Mouse (Mus musculus) splenic B cell, adult 2 months (primary cell): ENCODE data around the gene Atg7.

Source experiments
- DNase-seq: peaks from one replicate; pipeline ENCODE4 v3.0.0-alpha.2; 2011; ENCODE audit warnings: low read depth, low spot score
- H3K27me3 ChIP-seq: 2 replicates; pipeline ENCODE4 v1.6.1; 2012; ENCODE audit warnings: mild to moderate bottlenecking, low read length, moderate library complexity, mixed read lengths; ENCODE audit not compliant: control insufficient read depth, poor library complexity, insufficient read depth, severe bottlenecking
- H3K36me3 ChIP-seq: 2 replicates; pipeline ENCODE4 v1.6.1; 2012; ENCODE audit warnings: mild to moderate bottlenecking, low read length, moderate library complexity, mixed read lengths; ENCODE audit not compliant: control insufficient read depth, poor library complexity, insufficient read depth, severe bottlenecking

The Atg7 gene

DNA sequence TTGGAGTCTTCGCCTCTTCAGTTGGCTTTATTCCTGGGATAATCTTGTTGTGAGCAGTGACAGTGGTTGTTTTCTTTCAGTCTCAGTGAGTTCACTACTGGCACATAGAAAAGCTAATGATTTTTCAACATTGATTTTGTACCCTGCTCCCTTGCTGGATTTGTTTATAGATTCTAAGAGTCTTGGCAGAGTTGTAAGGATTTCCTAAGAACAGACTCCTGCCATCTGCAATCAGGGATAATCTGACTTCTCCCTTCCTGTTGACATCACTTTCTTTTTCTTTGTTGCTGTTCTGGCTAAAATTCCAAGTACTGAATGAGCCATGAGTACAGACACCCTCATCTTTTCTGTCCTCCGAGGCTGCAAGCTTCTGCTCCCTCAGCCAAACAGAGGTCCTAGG lies 20.8 kb downstream of the Atg7 start:
- Histone ChIP-seq H3K36me3 (no peaks in the 10 kb centered on the region), H3K27me3 (no peaks in the 10 kb centered on the region)
- no peak for DNase-seq

DNA sequence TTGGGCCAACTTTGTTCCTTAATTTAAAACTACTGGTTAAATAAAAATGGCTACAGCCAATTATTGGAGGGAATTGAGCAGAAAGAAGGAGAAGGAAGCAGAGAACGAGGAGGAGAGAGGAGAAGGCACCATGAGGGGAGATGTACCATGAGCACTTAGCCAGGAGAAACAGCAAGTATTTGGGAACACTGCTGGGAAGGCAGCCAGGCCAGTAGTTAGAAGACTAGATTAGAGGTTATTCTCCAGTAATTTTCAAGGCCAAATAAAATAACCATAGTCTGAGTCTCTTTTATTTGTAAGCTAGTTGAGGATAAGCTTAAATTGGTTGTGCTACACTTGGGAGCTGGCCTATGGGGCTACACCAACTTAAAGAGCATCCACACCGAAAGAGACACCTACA lies 21.8 kb downstream of the Atg7 start:
- H3K36me3 ChIP-seq = no peaks in the 10 kb centered on the region
- H3K27me3 ChIP-seq = no peaks in the 10 kb centered on the region
- DNase-seq = no peak

DNA sequence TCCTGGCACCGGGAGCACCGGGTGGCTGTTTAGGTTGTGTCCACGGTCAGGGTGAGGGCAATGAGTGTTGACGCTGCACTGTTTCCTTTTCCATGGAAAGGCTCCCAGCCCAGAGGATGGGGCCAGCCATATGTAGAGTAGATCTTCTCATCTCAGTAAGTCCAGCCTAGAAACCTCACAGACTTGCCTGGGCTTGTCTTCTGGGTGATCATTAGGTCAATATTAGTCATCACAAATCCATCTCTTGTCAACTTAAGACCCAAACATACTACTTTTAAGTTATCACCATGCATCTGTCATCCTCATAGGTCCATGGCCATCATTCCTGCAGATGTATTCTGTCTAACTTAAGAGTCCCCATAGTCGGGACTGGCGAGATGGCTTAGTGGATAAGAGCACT lies 24.6 kb downstream of the Atg7 start:
- Histone ChIP-seq H3K36me3 (no peaks in the 10 kb centered on the region), H3K27me3 (no peaks in the 10 kb centered on the region)
- DNase-seq = no peak

DNA sequence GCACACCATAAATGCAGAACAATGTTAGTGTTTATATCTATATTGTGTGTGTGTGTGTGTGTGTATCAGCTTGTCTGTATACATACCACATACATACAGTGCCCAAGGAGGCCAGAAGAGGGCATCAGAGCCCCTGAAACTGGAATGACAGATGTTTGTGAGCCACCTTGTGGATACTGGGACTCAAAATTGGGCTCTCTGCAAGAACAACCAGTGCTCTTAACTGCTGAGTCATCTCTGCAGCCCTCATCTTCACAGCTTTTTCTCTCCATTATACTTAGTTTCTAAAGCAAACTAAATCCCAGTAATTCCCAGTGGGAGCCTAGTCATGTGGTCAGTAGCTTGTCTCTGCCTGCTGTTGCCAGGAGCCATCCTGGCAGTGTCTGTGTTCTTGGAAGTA lies 31.9 kb downstream of the Atg7 start:
- Histone ChIP-seq H3K27me3 (no peaks in the 10 kb centered on the region), H3K36me3 (peaks cover 2% of the 10 kb centered on the region; the same call in 1 of the 2 replicates)
- DNase-seq = no peak

DNA sequence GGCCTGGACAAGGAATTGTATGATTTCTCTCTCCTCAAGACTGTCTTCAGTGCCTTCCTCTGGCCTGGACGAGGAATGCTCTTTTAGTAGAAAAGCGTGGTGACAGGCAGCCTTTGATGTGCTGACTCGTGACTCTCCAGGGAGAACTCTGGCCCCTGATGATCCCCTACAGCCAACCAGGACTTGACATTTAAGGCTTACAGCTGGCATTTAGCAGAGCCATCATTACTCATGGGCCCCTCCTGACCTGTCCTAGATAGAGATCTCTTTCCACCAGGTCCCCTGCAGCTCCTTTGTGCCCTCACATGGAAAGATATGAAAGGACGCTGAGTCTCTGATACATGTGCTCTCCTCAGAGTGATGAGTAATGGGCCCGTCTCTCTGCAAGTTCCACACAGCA lies 33.2 kb downstream of the Atg7 start:
- no peaks in the 10 kb centered on the region for H3K27me3 ChIP-seq
- H3K36me3 ChIP-seq = peaks cover 3% of the 10 kb centered on the region; the same call in 1 of the 2 replicates
- no peak for DNase-seq

DNA sequence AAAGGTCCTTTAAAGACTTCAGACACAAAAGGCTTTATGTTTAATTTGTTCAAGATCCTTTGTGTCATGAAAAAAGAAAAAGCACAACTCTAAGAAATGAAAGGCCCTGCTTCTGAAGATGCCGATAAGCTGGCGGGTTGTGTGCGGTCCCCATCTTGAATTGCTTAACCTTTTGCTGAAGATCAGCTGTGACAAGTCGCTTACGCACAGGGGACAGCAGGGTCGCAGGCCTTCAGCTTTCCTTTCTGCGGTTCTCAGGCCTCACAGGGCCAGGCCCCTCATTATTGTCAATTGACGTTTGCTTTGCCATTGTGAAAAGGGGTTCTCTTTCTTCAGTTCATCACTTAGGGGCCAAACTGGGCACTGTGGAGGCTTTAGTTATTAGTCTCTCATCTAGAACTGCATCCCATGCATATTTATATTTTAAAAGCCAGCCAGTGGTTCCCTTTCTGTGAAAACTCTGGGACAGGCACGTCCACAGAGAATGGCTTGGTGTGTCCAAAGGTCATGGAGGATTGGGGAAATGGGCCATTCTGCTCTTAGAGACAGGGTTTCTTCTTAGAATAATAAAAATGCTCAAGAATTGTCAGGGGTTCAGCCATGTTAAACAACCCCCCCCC lies 39.3 kb downstream of the Atg7 start:
- no peak for DNase-seq
- Histone ChIP-seq H3K36me3 (peaks cover 2% of the 10 kb centered on the region), H3K27me3 (no peaks in the 10 kb centered on the region)

DNA sequence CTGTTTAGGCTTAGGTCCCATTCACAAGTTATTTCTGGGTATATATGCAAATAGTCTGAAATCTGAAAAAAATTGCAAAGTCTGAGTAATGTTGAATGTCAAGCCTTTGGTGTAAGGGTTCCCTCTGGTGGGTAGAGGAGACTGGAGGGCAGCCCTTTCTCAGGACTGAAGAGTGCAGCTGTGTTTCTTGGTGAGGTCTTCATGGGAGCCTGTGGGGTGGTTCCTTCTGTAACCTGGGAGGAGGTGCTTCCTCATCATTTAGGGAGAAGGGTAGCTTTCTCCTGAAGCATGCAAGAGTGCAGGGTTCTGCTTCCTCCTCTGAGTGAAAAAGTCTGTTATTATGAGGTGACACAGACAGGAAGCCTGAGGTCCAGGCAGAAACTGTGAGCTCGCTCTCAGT lies 40.8 kb downstream of the Atg7 start:
- Histone ChIP-seq H3K36me3 (peaks cover 2% of the 10 kb centered on the region), H3K27me3 (no peaks in the 10 kb centered on the region)
- no peak for DNase-seq

DNA sequence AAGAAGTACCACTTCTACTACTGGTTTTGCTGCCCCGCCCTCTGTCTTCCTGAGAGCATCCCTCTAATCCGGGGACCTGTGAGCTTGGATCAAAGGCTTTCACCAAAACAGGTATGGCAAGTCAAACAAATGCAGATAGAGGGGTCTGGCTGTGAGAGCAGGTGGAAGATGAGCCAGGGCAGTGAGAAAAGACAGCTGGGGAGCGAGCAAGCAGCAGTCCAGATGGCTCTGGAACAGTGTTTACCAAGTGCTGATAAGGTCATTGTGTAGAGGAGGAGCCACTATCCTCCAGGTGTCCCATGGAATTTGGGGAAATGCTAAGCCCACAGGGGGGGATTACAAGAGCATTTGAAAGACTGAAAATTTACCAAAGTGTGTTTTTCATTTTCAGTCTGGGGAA lies 41.5 kb downstream of the Atg7 start:
- Histone ChIP-seq H3K27me3 (no peaks in the 10 kb centered on the region), H3K36me3 (peaks cover 2% of the 10 kb centered on the region)
- no peak for DNase-seq

DNA sequence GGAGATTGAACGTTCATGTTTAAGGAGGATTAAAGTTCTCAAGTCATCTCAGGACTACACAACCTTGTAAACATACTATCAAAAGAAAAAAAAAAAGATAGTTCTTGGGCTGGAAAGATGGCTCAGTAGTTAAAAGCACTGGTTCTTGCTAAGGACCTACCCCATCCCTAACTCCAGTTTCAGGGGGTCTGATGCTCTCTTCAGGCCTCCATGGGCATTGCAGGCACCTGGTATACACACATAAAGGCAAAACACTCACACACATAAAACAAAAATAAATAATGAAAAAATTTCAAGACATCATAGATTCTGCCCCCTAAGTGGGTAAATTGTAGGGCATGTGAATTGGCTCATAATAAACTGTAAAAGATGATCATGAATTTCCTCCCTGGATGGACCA lies 42.5 kb downstream of the Atg7 start:
- no peak for DNase-seq
- no peaks in the 10 kb centered on the region for H3K27me3 ChIP-seq
- H3K36me3 ChIP-seq = peaks cover 2% of the 10 kb centered on the region

DNA sequence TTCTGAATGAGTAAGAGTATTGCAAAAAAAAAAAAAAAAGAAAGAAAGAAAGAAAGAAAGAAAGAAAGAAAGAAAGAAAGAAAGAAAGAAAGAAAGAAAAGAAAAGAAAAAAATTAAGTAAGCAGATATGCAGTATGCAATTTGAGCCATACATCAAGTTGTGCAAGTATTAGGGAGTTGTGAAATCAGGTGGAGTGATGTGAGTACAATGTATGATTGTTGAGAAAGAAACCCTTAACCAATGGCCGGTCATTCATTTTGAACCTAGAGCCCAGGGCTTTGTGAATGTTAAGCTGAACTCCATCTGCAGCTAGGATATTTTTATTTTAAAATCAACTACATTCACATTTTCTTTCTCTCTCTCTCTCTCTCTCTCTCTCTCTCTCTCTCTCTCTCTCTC lies 44.1 kb downstream of the Atg7 start:
- Histone ChIP-seq H3K27me3 (no peaks in the 10 kb centered on the region), H3K36me3 (no peaks in the 10 kb centered on the region; the same call in none of the 2 replicates)
- no peak for DNase-seq

DNA sequence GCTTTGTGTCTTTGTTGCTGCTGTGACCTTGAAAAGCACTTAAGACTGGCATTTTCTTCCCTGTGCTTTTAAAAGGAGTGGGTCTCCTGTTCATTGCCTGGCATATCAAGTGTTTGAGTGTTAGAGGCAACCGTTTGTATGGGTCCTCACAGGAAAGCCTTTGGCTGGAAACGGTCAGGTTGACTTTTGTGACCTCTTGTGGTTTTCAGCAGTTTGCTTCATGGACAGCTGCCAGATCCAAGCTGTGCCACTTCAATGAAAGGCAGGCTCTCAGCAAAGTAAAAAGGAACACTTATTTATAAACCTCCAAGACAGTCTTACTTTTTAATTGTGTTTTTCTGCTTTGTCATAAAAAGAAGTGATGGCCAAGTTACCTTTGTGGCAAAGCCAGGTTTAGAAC lies 47.8 kb downstream of the Atg7 start:
- Histone ChIP-seq H3K36me3 (no peaks in the 10 kb centered on the region; the same call in none of the 2 replicates), H3K27me3 (no peaks in the 10 kb centered on the region)
- DNase-seq = no peak

DNA sequence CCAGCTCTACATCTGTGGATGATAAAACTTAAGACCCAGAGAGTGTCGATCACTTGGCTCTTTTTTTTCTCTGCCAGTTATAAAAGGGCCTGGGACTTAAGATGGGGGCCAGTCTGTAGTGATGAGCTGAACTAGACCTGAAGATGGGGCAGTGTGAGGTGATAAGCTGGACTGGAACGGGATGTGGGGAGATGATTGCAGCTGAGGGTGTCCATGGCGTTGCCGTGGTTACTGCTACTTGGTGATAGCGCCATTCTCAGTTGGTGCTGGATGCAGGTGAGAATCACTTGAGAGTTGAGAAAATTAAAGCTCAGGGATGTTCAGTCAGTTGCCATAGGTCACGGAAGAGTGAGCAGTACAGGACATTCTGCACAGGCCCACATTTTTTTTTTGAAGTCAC lies 48.6 kb downstream of the Atg7 start:
- H3K36me3 ChIP-seq = no peaks in the 10 kb centered on the region; the same call in none of the 2 replicates
- no peaks in the 10 kb centered on the region for H3K27me3 ChIP-seq
- DNase-seq = no peak

DNA sequence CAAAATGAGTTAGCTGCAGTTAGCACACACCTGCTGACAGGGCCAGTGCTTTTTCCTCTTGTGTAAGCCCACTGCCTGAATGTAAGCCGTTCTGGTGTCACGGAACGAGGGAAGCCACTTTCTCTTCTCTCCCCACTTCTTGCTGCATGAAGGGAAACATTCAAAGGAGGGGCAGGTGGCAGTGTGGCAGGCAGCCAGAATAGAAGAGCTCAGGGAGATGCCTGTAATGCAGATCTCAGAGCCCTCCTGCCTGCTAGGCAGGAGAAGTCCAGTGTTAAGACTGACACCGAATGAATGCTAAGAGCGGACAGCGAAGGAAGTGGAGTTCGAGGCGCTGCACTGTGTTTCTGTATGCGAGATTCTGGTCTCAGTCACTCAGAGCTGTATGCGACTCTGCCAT lies 49.8 kb downstream of the Atg7 start:
- no peak for DNase-seq
- Histone ChIP-seq H3K27me3 (no peaks in the 10 kb centered on the region), H3K36me3 (no peaks in the 10 kb centered on the region; the same call in 1 of the 2 replicates)

DNA sequence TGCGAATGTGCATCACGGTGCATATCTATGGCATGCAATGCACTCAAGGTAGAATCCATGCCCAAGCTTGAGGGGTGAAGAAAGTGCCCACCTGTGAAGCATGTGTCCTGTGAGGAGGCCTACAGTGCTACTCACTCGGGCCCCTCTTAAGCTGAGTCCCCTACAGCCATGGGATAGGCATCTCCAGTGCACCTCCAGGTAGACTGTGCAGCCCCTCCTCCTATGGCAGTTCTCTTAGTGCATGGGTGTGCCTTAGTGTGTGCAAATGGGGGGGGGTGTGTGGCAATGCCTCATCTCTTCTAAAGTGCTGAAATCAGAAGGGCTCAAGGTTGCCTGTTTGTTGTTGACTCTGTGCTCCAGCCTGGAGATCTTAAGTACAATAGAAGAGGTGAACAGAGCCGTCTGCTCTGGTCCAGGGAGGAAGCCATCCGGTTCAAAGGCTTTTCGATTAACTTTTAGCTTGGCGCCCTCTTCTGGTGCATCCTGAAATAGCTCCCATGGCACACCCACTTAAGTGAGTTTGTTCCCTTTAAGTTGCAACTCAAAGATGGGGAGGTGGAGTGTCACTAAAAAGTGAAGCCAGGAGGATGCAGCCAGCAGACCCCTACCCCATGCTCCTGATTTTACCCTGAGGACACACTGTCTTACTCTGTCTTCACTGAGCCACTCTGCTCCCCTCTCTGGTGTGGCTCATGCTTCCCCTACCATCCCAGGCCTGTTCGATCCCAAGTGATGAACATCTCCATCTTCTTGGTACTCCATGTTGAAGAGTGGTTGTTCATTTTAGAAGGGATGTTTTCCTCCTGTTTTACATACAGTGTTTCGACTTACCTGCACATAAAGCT lies 55.0 kb downstream of the Atg7 start:
- Histone ChIP-seq H3K36me3 (no peaks in the 10 kb centered on the region), H3K27me3 (no peaks in the 10 kb centered on the region)
- peak; percentile 68 for DNase-seq

DNA sequence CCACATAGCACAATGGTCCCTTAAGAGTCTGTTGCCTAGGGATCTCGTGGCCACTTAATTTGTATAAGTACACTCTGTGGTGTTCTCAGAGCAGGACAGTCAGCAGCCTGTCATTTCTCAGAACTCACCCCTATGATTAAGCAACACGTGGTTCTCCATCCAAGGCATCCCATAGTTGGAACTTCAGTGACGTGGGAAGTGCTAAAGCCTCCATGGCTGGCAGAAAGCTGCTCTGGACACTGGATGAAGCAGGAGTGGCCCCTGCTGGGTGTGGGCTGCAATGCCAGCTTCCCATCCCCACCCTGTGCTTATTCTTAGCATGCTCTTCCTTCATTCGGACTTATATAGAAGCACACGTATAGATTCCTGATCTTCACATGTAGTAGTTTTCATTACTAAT lies 55.7 kb downstream of the Atg7 start:
- Histone ChIP-seq H3K36me3 (no peaks in the 10 kb centered on the region), H3K27me3 (no peaks in the 10 kb centered on the region)
- DNase-seq = no peak
